Mouse (Mus musculus): Measurements from ENCODE around the gene Arhgap6.

DNA sequence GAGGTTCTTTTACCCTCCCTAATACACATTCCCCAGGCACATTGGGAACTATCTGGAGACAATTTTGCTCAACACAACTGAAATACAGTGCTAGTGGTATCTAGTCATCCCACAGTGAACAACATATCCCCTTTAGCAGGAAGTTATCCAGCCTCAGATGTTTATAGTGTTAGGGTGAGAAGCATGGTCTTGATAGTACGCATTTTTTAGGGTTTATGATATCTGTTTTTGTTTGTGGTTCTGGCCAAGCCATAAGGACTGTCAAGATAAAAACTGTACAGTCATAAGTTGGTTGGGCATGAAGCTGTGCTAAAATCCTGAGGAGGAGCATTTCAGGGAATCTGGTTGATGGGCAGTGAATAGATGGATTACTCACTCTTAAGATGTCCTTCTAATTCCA is 271.0 kb downstream of the Arhgap6 start:
- TF ChIP-seq CTCF (IDR thresholded peaks at IDR 0.05; ENCODE audit: extremely low read depth, insufficient read length, insufficient replicate concordance, low read depth, low read length), result no peak
- no peak for TF ChIP-seq POLR2A (IDR thresholded peaks at IDR 0.05; ENCODE audit: low read depth, low read length)

Measured in small intestine, adult 2 months (tissue).